Mouse (Mus musculus) Patski (cell line): ENCODE results near the gene Thumpd1. TPM values are rescaled to one million over a fixed set of nuclear protein-coding genes. Genes with fewer than 3 reads are reported as not detected.
"Not testable (repeated sequence)": the region's sequence is repeated elsewhere in the genome, so short reads cannot be mapped to it uniquely, and the experiment has no call there.

Experiments
- ATAC-seq: fragments of 100-300 bp; one replicate; pipeline ENCODE4 v1.8.0; 2021
- CTCF ChIA-PET: fragments of 350-600 bp; sonication (Branson Sonifier 250); formaldehyde crosslinking; loops from one replicate; lab custom pipeline; 2022; ENCODE audit warnings: inconsistent platforms; lab: Charles Lee
- POLR2A ChIA-PET: fragments of 350-600 bp; sonication (Branson Sonifier 250); formaldehyde crosslinking; loops from one replicate; lab custom pipeline; 2022; ENCODE audit warnings: antibody characterized with exemption, inconsistent platforms; lab: Charles Lee
- DNase-seq: peaks from one replicate; pipeline ENCODE4 v3.0.0-alpha.2; 2011; ENCODE audit warnings: low read depth, low spot score
- H3K27me3 ChIP-seq: fragments of 371-371 bp; one replicate; pipeline ENCODE4 v1.5.1; 2021
- CTCF ChIP-seq: fragments of 100-300 bp; IDR thresholded peaks from one replicate; pipeline ENCODE4 v1.5.1; 2021
- in situ Hi-C: fragments of 300-500 bp; cut with MboI; formaldehyde crosslinking; loops from 3 replicates; pipeline ENCODE4 v1.11.1; 2018; ENCODE audit warnings: low pct_unique_long_range_greater_than_20kb, mixed read lengths
- polyA plus RNA-seq: library from polyadenylated mRNA; unstranded; gene quantifications from one replicate; pipeline ENCODE4 v1.2.3, GENCODE M21; 2021

Thumpd1 gene
- 43.7 TPM for polyA plus RNA-seq

- no peaks in the 10 kb centered on the region for H3K27me3 ChIP-seq
- peak; percentile 74 for TF ChIP-seq CTCF
- ATAC-seq (peak; percentile 93), DNase-seq (peak; percentile 42)
- in situ Hi-C loops: no loop called here
- CTCF ChIA-PET: no interaction called here
- POLR2A ChIA-PET: no interaction called here
Measured at GRCm38 (mm10) chr7:119720253-119720946, at the start of gene Thumpd1. TSS of gene Thumpd1 (minus strand) at chr7:119720798.

- TF ChIP-seq CTCF: no peak
- DNase-seq: no peak
- POLR2A ChIA-PET: no interaction called here
- no peaks in the 10 kb centered on the region for H3K27me3 ChIP-seq
- ATAC-seq: no peak
- in situ Hi-C loops: no loop called here
- CTCF ChIA-PET: no interaction called here
Measured at GRCm38 (mm10) chr7:119769895-119770294, 49.3 kb upstream of the Thumpd1 start.

- in situ Hi-C loops: no loop called here
- TF ChIP-seq CTCF: no peak
- H3K27me3 ChIP-seq: no peaks in the 10 kb centered on the region
- ChIA-PET CTCF (interaction anchor here (1.0 kb wide), 1 partner anchor 22 kb away, joined by 3 read pairs; no protein-coding TSS in a partner anchor), POLR2A (interaction anchor here (0.6 kb wide), 1 partner anchor 86 kb away, joined by 9 read pairs; no protein-coding TSS in a partner anchor)
- ATAC-seq (no peak), DNase-seq (no peak)
Measured at GRCm38 (mm10) chr7:119766996-119767395, 46.4 kb upstream of the Thumpd1 start.

GRCm38 (mm10) chr7:119764377-119764776 is 43.8 kb upstream of the Thumpd1 start:
- no peak for TF ChIP-seq CTCF
- DNase-seq: no peak
- ChIA-PET POLR2A (no interaction called here), CTCF (interaction anchor here (0.9 kb wide), 1 partner anchor 14 kb away, joined by 3 read pairs; no protein-coding TSS in a partner anchor)
- ATAC-seq: no peak
- in situ Hi-C loops: no loop called here
- H3K27me3 ChIP-seq: no peaks in the 10 kb centered on the region

- DNase-seq: no peak
- ATAC-seq: no peak
- no peaks in the 10 kb centered on the region for H3K27me3 ChIP-seq
- ChIA-PET POLR2A (no interaction called here), CTCF (no interaction called here)
- in situ Hi-C loops: no loop called here
- TF ChIP-seq CTCF: no peak
Measured at GRCm38 (mm10) chr7:119762166-119762697, 41.6 kb upstream of the Thumpd1 start.

- ChIA-PET POLR2A (interaction anchor here (0.7 kb wide), 1 partner anchor 186 kb away, joined by 3 read pairs; no protein-coding TSS in a partner anchor), CTCF (interaction anchor here (0.6 kb wide), 1 partner anchor 436 kb away, joined by 3 read pairs; no protein-coding TSS in a partner anchor)
- no peak for TF ChIP-seq CTCF
- no peaks in the 10 kb centered on the region for H3K27me3 ChIP-seq
- ATAC-seq (no peak), DNase-seq (no peak)
- in situ Hi-C loops: no loop called here
Measured at GRCm38 (mm10) chr7:119760527-119760951, 39.9 kb upstream of the Thumpd1 start, which contains the start of gene Acsm3. TSS of gene Acsm3 (plus strand) at chr7:119760923.

- TF ChIP-seq CTCF: no peak
- no peak for ATAC-seq
- in situ Hi-C loops: no loop called here
- CTCF ChIA-PET: no interaction called here
- no peaks in the 10 kb centered on the region for H3K27me3 ChIP-seq
- POLR2A ChIA-PET: no interaction called here
- no peak for DNase-seq
Measured at GRCm38 (mm10) chr7:119753696-119754095, 33.1 kb upstream of the Thumpd1 start.

GRCm38 (mm10) chr7:119749942-119750341 is 29.3 kb upstream of the Thumpd1 start:
- ATAC-seq: peak; percentile 44
- POLR2A ChIA-PET: no interaction called here
- no peaks in the 10 kb centered on the region for H3K27me3 ChIP-seq
- TF ChIP-seq CTCF: no peak
- in situ Hi-C loops: no loop called here
- DNase-seq: no peak
- CTCF ChIA-PET: interaction anchor here (0.7 to 0.8 kb wide), 2 partner anchors 15 to 78 kb away, joined by 3 read pairs; no protein-coding TSS in a partner anchor

- ChIA-PET CTCF (no interaction called here), POLR2A (no interaction called here)
- in situ Hi-C loops: no loop called here
- no peaks in the 10 kb centered on the region for H3K27me3 ChIP-seq
- TF ChIP-seq CTCF: no peak
- ATAC-seq: no peak
- no peak for DNase-seq
Measured at GRCm38 (mm10) chr7:119748761-119749160, 28.2 kb upstream of the Thumpd1 start.

GRCm38 (mm10) chr7:119745869-119746268 is 25.3 kb upstream of the Thumpd1 start:
- TF ChIP-seq CTCF: no peak
- in situ Hi-C loops: no loop called here
- CTCF ChIA-PET: interaction anchor here (1.4 kb wide), 1 partner anchor 23 kb away, joined by 3 read pairs; no protein-coding TSS in a partner anchor
- peak; percentile 71 for ATAC-seq
- H3K27me3 ChIP-seq: no peaks in the 10 kb centered on the region
- POLR2A ChIA-PET: no interaction called here
- peak; percentile 28 for DNase-seq

GRCm38 (mm10) chr7:119744321-119744720 is 23.7 kb upstream of the Thumpd1 start:
- ChIA-PET CTCF (no interaction called here), POLR2A (no interaction called here)
- H3K27me3 ChIP-seq: no peaks in the 10 kb centered on the region
- no peak for TF ChIP-seq CTCF
- in situ Hi-C loops: no loop called here
- DNase-seq (no peak), ATAC-seq (no peak)

GRCm38 (mm10) chr7:119739798-119740468 is 19.3 kb upstream of the Thumpd1 start:
- ATAC-seq, H3K27me3 ChIP-seq, CTCF ChIA-PET, DNase-seq, POLR2A ChIA-PET, in situ Hi-C loops: not testable (repeated sequence)
